Mouse (Mus musculus) hindbrain, embryonic 10.5 days (tissue): ENCODE data around the gene Sele. TPM values are rescaled to one million over a fixed set of nuclear protein-coding genes. Genes with fewer than 3 reads are reported as not detected.
"Not testable (repeated sequence)": the region's sequence is repeated elsewhere in the genome, so short reads cannot be mapped to it uniquely, and the experiment has no call there.

Experiments
- DNase-seq: peaks from one replicate; pipeline ENCODE4 v3.0.0-alpha.2; 2017; ENCODE audit warnings: low spot score
- H3K27ac ChIP-seq: fragments of 300-500 bp; sonication (generic); 2 replicates; pipeline ENCODE4 v1.5.1; 2016; ENCODE audit warnings: mild to moderate bottlenecking, moderate library complexity
- H3K27me3 ChIP-seq: fragments of 300-500 bp; sonication (generic); 2 replicates; pipeline ENCODE4 v1.6.1; 2016; ENCODE audit warnings: mild to moderate bottlenecking; ENCODE audit not compliant: poor library complexity, insufficient read depth, severe bottlenecking
- H3K36me3 ChIP-seq: fragments of 300-500 bp; sonication (generic); 2 replicates; pipeline ENCODE4 v1.6.1; 2016; ENCODE audit warnings: mild to moderate bottlenecking, moderate library complexity
- H3K4me1 ChIP-seq: fragments of 300-500 bp; sonication (generic); replicated peaks from 2 replicates; pipeline ENCODE4 v1.6.1; 2016; ENCODE audit warnings: mild to moderate bottlenecking
- H3K4me3 ChIP-seq: fragments of 300-500 bp; sonication (generic); 2 replicates; pipeline ENCODE4 v1.5.1; 2016; ENCODE audit warnings: mild to moderate bottlenecking, moderate library complexity
- H3K9me3 ChIP-seq: fragments of 300-500 bp; sonication (generic); 2 replicates; pipeline ENCODE4 v1.6.1; 2016; ENCODE audit warnings: mild to moderate bottlenecking, moderate library complexity
- WGBS: fragments of 180-500 bp; shearing (Covaris S2); methylation state at CpG from one replicate; pipeline ENCODE4 v1.1.7; 2016; 5-methylcytosine and 5-hydroxymethylcytosine counted together
- polyA plus RNA-seq: library from polyadenylated mRNA; unstranded; fragments of >200 nt; fragmentation: Nextera tagmentation; extraction: Ambion mirVana; gene quantifications from 2 replicates; pipeline ENCODE4 v1.2.1, GENCODE M21; 2016

Sele gene
- polyA plus RNA-seq: not detected in 2 replicates

DNA sequence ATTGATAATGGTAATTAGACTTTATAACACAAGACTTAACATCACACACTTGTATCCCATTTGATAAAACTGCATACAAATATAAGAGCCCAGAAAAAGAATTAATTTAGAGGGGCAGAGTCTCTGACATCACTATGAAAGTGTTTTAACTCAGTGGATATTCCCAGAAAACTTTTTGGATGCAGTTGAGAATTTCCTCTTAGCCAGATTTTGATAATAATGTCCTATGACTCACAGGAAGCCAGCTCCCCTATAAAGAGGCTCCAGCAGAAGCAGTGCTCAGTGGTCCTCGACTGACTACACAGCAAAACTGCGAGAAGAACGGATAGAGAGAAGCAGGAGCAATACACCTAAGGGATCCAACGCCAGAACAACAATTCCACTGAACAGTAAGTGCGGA is at the start of gene Sele:
Gene Sele, plus strand, starts transcription at position 301 of the 400 bp plus-strand sequence.
- no peaks in the 10 kb centered on the region for H3K36me3 ChIP-seq
- no peaks in the 10 kb centered on the region for H3K27me3 ChIP-seq
- H3K27ac ChIP-seq: no peak within 1 kb of the TSS
- no peak for DNase-seq
- H3K4me3 ChIP-seq: no peak within 1 kb of the TSS
- peaks cover 4% of the 10 kb centered on the region; the same call in 1 of the 2 replicates for H3K4me1 ChIP-seq
- 77% methylated on average over 5 of the region's 5 CpGs for WGBS
- no peaks in the 10 kb centered on the region for H3K9me3 ChIP-seq

GRCm38 (mm10) chr1:164001831-164002452 is 46.1 kb upstream of the Sele start:
- Histone ChIP-seq H3K27ac (no peak overlapping the region), H3K36me3 (no peaks in the 10 kb centered on the region), H3K27me3 (no peaks in the 10 kb centered on the region), H3K9me3 (no peaks in the 10 kb centered on the region), H3K4me3 (no peak overlapping the region), H3K4me1 (no peaks in the 10 kb centered on the region)
- 66% methylated on average over 6 of the region's 6 CpGs for WGBS
- DNase-seq: no peak

GRCm38 (mm10) chr1:164004311-164004710 is 43.7 kb upstream of the Sele start:
- Histone ChIP-seq H3K9me3 (no peaks in the 10 kb centered on the region), H3K27me3 (no peaks in the 10 kb centered on the region), H3K36me3 (no peaks in the 10 kb centered on the region), H3K27ac (no peak overlapping the region), H3K4me1 (no peaks in the 10 kb centered on the region), H3K4me3 (no peak overlapping the region)
- WGBS: 82% methylated on average over 3 of the region's 3 CpGs
- DNase-seq: no peak

GRCm38 (mm10) chr1:164009235-164009634 is 38.8 kb upstream of the Sele start:
- H3K4me3 ChIP-seq: no peak overlapping the region
- H3K9me3 ChIP-seq: no peaks in the 10 kb centered on the region
- peak; percentile 19 for DNase-seq
- no peak overlapping the region for H3K27ac ChIP-seq
- H3K27me3 ChIP-seq: no peaks in the 10 kb centered on the region
- H3K4me1 ChIP-seq: no peaks in the 10 kb centered on the region
- WGBS: 38% methylated on average over 2 of the region's 2 CpGs
- no peaks in the 10 kb centered on the region for H3K36me3 ChIP-seq

DNA sequence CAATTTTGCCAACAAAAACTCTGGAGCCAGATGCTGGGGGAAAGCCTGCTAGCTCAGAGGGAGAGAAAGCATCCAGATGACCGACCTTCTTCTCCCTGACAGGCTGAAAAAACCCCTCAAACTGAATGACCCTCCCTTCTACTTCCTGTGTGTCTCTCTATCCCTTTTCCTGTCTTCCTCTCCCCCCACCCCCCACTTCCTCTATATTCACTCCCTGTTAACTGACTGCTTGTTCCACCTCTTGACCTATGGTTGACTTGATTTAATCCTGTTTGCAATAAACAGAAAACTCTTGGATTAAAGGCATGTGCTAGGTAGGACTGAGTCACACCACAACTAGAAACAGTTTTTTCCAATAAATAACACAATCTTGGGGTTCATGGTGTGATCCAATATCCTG is 33.4 kb upstream of the Sele start:
- no peak for DNase-seq
- 77% methylated on average over 1 of the region's 1 CpGs for WGBS
- Histone ChIP-seq H3K4me3 (no peak overlapping the region), H3K36me3 (no peaks in the 10 kb centered on the region), H3K27ac (no peak overlapping the region), H3K9me3 (no peaks in the 10 kb centered on the region), H3K27me3 (no peaks in the 10 kb centered on the region), H3K4me1 (peaks cover 1% of the 10 kb centered on the region; the same call in 1 of the 2 replicates)

- H3K9me3 ChIP-seq: no peaks in the 10 kb centered on the region
- H3K27me3 ChIP-seq: no peaks in the 10 kb centered on the region
- DNase-seq: no peak
- H3K36me3 ChIP-seq: no peaks in the 10 kb centered on the region
- WGBS: 87% methylated on average over 16 of the region's 16 CpGs
- no peak overlapping the region for H3K4me3 ChIP-seq
- peaks cover 14% of the 10 kb centered on the region; the same call in 1 of the 2 replicates for H3K4me1 ChIP-seq
- H3K27ac ChIP-seq: no peak overlapping the region
These were observed 29.7 kb upstream of the Sele start for GRCm38 (mm10) chr1:164018221-164018896.

- WGBS: 36% methylated on average over 6 of the region's 6 CpGs
- H3K27me3 ChIP-seq: no peaks in the 10 kb centered on the region
- H3K27ac ChIP-seq: no peak overlapping the region
- H3K36me3 ChIP-seq: no peaks in the 10 kb centered on the region
- no peak for DNase-seq
- H3K4me3 ChIP-seq: no peak overlapping the region
- H3K9me3 ChIP-seq: no peaks in the 10 kb centered on the region
- H3K4me1 ChIP-seq: peaks cover 14% of the 10 kb centered on the region; the same call in 1 of the 2 replicates
These were observed 28.2 kb upstream of the Sele start for GRCm38 (mm10) chr1:164019789-164020188.

GRCm38 (mm10) chr1:164020746-164021145 is 27.3 kb upstream of the Sele start:
- Histone ChIP-seq H3K4me1 (peaks cover 14% of the 10 kb centered on the region; the same call in 1 of the 2 replicates), H3K27ac (0 out of 2 replicates have a peak overlapping the region, but pooled peaks have one; percentile 16)
- not testable (repeated sequence) for H3K4me3 ChIP-seq, DNase-seq, H3K36me3 ChIP-seq, H3K27me3 ChIP-seq, H3K9me3 ChIP-seq
- WGBS: 89% methylated on average over 3 of the region's 3 CpGs

GRCm38 (mm10) chr1:164022106-164022505 is 25.9 kb upstream of the Sele start:
- not testable (repeated sequence) for H3K4me3 ChIP-seq, DNase-seq, H3K36me3 ChIP-seq, H3K9me3 ChIP-seq, H3K27me3 ChIP-seq, H3K27ac ChIP-seq
- H3K4me1 ChIP-seq: peaks cover 14% of the 10 kb centered on the region; the same call in 1 of the 2 replicates
- 80% methylated on average over 5 of the region's 5 CpGs for WGBS

- Histone ChIP-seq H3K27ac (no peak overlapping the region), H3K27me3 (no peaks in the 10 kb centered on the region), H3K9me3 (no peaks in the 10 kb centered on the region), H3K36me3 (no peaks in the 10 kb centered on the region), H3K4me1 (peaks cover 2% of the 10 kb centered on the region; the same call in 1 of the 2 replicates), H3K4me3 (no peak overlapping the region)
- WGBS: 90% methylated on average over 4 of the region's 4 CpGs
- no peak for DNase-seq
These were observed 22.3 kb upstream of the Sele start for GRCm38 (mm10) chr1:164025685-164026084.

GRCm38 (mm10) chr1:164027416-164027815 is 20.6 kb upstream of the Sele start:
- H3K36me3 ChIP-seq: no peaks in the 10 kb centered on the region
- H3K9me3 ChIP-seq: no peaks in the 10 kb centered on the region
- no peak overlapping the region for H3K4me3 ChIP-seq
- DNase-seq: no peak
- H3K4me1 ChIP-seq: 0 out of 2 replicates have a peak, but pooled peaks cover 3% of the 10 kb centered on the region
- no peak overlapping the region for H3K27ac ChIP-seq
- WGBS: 62% methylated on average over 5 of the region's 5 CpGs
- no peaks in the 10 kb centered on the region for H3K27me3 ChIP-seq

- Histone ChIP-seq H3K27ac (no peak overlapping the region), H3K4me3 (no peak overlapping the region), H3K4me1 (no peaks in the 10 kb centered on the region), H3K9me3 (no peaks in the 10 kb centered on the region), H3K27me3 (no peaks in the 10 kb centered on the region), H3K36me3 (no peaks in the 10 kb centered on the region)
- WGBS: 74% methylated on average over 10 of the region's 10 CpGs
- DNase-seq: no peak
These were observed 7.5 kb upstream of the Sele start for GRCm38 (mm10) chr1:164040385-164041135.

- WGBS: 69% methylated on average over 3 of the region's 3 CpGs
- Histone ChIP-seq H3K36me3 (no peaks in the 10 kb centered on the region), H3K27ac (no peak overlapping the region), H3K4me1 (peaks cover 1% of the 10 kb centered on the region; the same call in 1 of the 2 replicates), H3K4me3 (no peak overlapping the region), H3K27me3 (no peaks in the 10 kb centered on the region), H3K9me3 (no peaks in the 10 kb centered on the region)
- no peak for DNase-seq
These were observed 4.5 kb upstream of the Sele start for GRCm38 (mm10) chr1:164043549-164043948.
